Mouse (Mus musculus) cortical plate, adult 2 months (tissue): Measurements from ENCODE around the gene Klhl26. TPM values are rescaled to one million over a fixed set of nuclear protein-coding genes. Genes with fewer than 3 reads are reported as not detected.
"Not testable (repeated sequence)": the region's sequence is repeated elsewhere in the genome, so short reads cannot be mapped to it uniquely, and the experiment has no call there.

Experiments used
- H3K27ac ChIP-seq: fragments of 200-500 bp; 2 replicates; pipeline ENCODE4 v1.5.1; 2012; ENCODE audit warnings: low read length, control low read depth, inconsistent platforms; ENCODE audit not compliant: insufficient read depth
- H3K4me1 ChIP-seq: fragments of 200-500 bp; 2 replicates; pipeline ENCODE4 v1.6.1; 2011; ENCODE audit warnings: low read length; ENCODE audit not compliant: control insufficient read depth, insufficient read depth
- H3K4me3 ChIP-seq: fragments of 200-500 bp; 2 replicates; pipeline ENCODE4 v1.5.1; 2011; ENCODE audit warnings: mild to moderate bottlenecking, low read length, control low read depth; ENCODE audit not compliant: insufficient read depth
- CTCF ChIP-seq: fragments of 200-500 bp; IDR thresholded peaks from 2 replicates; pipeline ENCODE4 v1.5.1; 2011; ENCODE audit warnings: mild to moderate bottlenecking, control low read depth, low read length; ENCODE audit not compliant: insufficient read depth; ENCODE audit errors: extremely low read depth
- POLR2A ChIP-seq: fragments of 200-500 bp; IDR thresholded peaks from 2 replicates; pipeline ENCODE4 v1.6.1; 2011; ENCODE audit warnings: mild to moderate bottlenecking, low read length, control low read depth; ENCODE audit not compliant: insufficient read depth; ENCODE audit errors: extremely low read depth
- polyA plus RNA-seq: library from polyadenylated mRNA; depleted of rRNA; stranded (reverse); fragments of >200 nt; gene quantifications from 2 replicates; pipeline ENCODE4 v1.2.3, GENCODE M21; 2012; rRNA removed

The Klhl26 gene
- polyA plus RNA-seq = 66.9 and 70.9 TPM in 2 replicates

DNA sequence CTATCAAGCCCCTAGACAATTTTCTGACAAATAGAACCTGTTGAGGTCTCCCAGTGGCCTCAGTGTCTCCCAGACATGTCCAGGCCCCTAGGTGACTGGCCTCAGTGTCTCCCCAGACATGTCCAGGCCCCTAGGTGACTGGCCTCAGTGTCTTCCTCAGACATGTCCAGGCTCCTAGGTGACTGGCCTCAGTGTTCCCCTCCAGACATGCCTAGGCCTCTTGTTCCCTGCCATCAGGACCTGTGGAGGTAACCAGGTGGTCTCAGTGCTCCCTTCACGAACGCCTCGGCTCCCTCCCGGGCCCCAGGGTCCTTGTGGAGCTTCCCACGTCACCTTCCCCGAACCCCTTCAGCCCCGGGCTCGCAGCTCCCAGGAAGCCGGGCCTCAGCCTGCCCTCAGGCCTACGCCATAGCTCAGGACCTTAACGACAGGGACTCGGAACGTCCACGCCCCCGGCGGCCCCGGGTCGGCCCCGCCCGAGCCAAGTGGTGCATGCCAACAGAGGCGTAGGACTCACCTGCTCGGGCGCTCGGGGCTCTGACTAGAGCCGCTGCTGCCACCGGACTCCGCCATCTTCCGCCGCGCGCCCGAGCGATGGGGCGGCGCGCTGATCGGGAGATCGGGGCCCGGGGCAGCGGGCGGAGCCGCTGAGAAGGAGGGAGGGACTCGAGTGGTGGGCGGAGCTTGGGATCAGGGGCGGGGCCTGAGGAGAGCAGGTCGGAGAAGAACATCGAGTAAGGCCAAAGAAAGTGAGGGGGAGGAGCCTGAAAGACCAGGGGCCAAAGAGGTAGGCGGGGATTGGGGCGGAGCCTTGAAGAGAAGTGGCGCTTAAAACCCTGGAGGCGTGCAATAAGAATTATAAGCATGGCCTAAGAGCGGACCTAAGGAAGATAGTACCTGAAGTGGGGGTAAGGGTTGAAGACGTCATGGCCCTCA lies at the start of gene Klhl26:
Klhl26 (minus strand) TSS at position 636 of the 936 bp plus-strand sequence.
- Histone ChIP-seq H3K4me1 (peaks cover 2% of the 10 kb centered on the region), H3K4me3 (peak within 1 kb of the TSS; percentile 72), H3K27ac (no peak within 1 kb of the TSS)
- TF ChIP-seq POLR2A (no peak), CTCF (no peak)

DNA sequence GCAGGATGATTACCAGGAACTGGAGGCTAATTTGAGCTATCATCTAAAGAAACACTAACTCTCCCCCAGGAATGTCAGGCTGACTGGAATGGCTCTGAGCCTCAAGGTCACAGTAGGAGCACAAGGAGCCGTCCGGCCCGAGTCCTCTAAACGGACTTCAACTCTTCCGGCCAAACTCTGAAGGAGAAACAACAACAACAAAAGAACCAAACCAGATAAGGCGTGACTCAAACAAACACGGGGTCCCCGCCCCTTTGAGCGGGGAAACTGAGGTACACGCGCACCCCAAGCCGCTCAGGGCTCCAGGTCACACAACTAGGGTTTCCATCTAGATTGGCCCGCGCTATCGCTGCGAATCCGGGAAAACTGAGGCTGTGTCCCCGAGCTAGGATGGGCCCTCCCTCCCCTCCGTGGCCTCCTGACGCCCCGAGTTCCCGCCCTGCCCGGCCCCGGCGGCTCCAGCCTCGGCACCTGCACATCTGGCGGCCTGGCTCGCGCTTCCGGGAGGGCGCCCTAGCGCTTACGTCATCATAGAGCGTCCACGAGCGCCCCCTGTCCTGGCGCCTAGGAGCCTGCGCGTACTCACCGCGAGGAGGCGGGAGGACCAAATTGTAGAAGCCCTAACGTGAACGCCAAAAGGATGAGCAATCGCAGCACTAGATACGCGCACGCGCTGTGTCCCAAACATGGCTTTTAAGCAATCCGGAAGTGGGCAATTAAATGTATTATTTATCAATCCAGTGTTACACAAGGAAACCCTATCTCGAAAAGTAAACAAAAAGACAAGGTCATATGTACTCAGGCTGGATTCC lies 46.0 kb upstream of the Klhl26 start:
- peak overlapping the region; percentile 70 for H3K4me3 ChIP-seq
- peak overlapping the region; percentile 36 for H3K27ac ChIP-seq
- peaks cover 3% of the 10 kb centered on the region; the same call in 1 of the 2 replicates for H3K4me1 ChIP-seq
- 0 out of 2 replicates have a peak, but pooled peaks have one; percentile 27 for TF ChIP-seq CTCF
- peak; percentile 55; the same call in 1 of the 2 replicates for TF ChIP-seq POLR2A

DNA sequence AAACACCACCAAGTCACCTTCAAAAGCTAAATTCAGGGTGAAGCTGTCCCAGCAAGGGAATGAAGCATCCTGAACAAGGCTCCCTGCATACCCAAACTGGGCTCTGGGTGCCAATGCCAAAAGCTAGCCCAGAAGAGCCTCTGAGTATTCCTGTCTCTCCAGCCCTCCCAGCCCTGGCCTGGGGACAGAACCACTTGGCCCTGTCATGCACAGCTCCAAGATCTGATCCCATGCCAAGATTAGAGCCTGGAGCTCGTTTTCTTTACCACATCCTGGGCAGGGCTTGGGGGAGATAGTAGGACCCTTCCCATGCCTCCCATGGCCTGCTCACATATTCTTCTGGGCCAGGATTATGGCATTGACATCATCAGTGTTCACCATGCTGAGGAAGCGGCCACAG lies 42.8 kb upstream of the Klhl26 start:
- Histone ChIP-seq H3K4me1 (peaks cover 1% of the 10 kb centered on the region; the same call in 1 of the 2 replicates), H3K27ac (no peak overlapping the region), H3K4me3 (no peak overlapping the region)
- TF ChIP-seq POLR2A (no peak), CTCF (no peak)

DNA sequence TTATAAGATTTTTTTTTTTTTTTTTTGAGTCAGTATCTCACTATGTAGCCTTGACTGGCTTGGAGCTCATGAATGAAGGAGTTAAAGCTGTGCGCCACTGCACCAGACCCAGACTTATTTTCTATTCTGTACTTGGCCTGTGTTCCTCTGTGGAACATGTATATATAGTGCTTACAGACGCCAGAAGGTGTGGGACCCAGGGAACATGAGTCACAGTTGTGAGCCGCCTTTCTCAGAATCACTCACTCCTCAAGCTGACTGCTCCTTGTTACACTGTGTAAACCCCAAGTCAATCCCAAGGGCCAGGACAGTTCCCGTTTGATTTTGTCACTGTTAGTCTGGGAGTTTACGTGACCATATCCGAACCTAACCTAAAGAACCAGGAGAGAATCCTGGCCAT lies 42.3 kb upstream of the Klhl26 start:
- H3K4me3 ChIP-seq = no peak overlapping the region
- TF ChIP-seq CTCF (no peak), POLR2A (no peak)
- peaks cover 1% of the 10 kb centered on the region; the same call in 1 of the 2 replicates for H3K4me1 ChIP-seq
- H3K27ac ChIP-seq = no peak overlapping the region

- no peak overlapping the region for H3K4me3 ChIP-seq
- no peak overlapping the region for H3K27ac ChIP-seq
- H3K4me1 ChIP-seq = peaks cover 1% of the 10 kb centered on the region; the same call in 1 of the 2 replicates
- TF ChIP-seq POLR2A = no peak
- TF ChIP-seq CTCF = no peak
These were observed 41.3 kb upstream of the Klhl26 start for GRCm38 (mm10) chr8:70517940-70518643.

DNA sequence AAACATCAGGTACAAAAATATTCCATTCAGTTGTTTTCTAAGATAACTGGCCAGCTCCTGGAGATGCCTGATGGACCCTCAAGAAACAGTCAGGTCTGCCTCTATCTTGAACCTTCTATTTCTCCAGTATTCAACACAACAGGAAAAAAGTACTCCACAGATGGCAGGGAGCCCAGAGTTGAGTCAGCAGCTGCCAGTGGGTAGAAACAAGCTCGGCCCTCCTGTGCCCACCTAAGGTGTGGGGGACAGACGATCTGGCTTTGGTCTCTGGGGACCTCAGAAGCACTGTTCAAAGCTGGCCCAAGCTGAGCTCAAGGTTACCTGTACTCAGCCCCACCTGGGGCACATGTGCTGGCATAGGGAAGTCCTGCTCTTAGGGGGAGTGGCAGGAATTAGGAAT lies 36.7 kb upstream of the Klhl26 start:
- TF ChIP-seq POLR2A (no peak), CTCF (no peak)
- H3K4me3 ChIP-seq = no peak overlapping the region
- H3K27ac ChIP-seq = no peak overlapping the region
- H3K4me1 ChIP-seq = peaks cover 6% of the 10 kb centered on the region

DNA sequence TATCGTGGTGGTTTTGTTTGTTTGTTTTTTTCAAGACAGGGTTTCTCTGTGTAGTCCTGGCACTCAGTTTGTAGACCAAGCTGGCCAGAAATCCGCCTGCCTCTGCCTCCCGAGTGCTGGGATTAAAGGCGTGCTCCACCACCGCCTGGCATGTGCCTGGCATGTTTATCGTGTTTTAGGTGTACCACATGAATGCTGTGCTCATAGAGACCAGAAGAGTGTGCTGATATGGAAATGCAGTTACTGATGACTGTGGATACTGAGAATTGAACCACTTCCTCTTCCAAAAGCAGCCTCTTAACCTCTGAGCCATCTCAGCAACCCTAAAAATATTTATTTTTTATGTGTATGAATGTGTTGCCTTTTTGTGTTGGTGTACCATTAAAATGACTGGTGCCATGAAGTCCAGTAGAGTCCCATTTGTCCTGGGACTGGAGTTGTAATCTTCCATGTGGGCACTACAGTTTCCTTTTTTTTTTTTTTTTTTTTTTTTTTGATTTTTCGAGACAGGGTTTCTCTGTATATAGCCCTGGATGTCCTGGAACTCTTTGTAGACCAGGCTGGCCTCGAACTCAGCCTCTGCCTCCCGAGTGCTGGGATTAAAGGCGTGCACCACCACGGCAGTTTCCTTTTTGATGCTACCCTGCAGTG lies 35.6 kb upstream of the Klhl26 start:
- H3K4me1 ChIP-seq = peaks cover 6% of the 10 kb centered on the region
- no peak overlapping the region for H3K27ac ChIP-seq
- no peak overlapping the region for H3K4me3 ChIP-seq
- no peak for TF ChIP-seq CTCF
- TF ChIP-seq POLR2A = no peak

GRCm38 (mm10) chr8:70511770-70512169 lies 35.0 kb upstream of the Klhl26 start:
- Histone ChIP-seq H3K4me1 (peaks cover 6% of the 10 kb centered on the region), H3K4me3 (no peak overlapping the region), H3K27ac (no peak overlapping the region)
- no peak for TF ChIP-seq CTCF
- TF ChIP-seq POLR2A = no peak

- H3K4me3 ChIP-seq = peak overlapping the region; percentile 58; the same call in 1 of the 2 replicates
- H3K27ac ChIP-seq, H3K4me1 ChIP-seq: not testable (repeated sequence)
These were observed 34.4 kb upstream of the Klhl26 start for GRCm38 (mm10) chr8:70511174-70511573.
